Mouse (Mus musculus): ENCODE measurements around the gene Megf6. TPM values are rescaled to one million over a fixed set of nuclear protein-coding genes. Genes with fewer than 3 reads are reported as not detected.

Megf6 gene
- polyA plus RNA-seq, 1 experiment from 2014 or later = 1.9 TPM

- Histone ChIP-seq H3K36me3 (ENCODE audit: control insufficient read depth, insufficient read depth) (no peaks in the 10 kb centered on the region), H3K9me3 (replicated peaks; ENCODE audit: control insufficient read depth, low read length) (no peaks in the 10 kb centered on the region), H3K4me1 (ENCODE audit: control insufficient read depth, low read depth, low read length) (no peaks in the 10 kb centered on the region), H3K4me3 (ENCODE audit: low read depth, low read length) (no peak overlapping the region), H3K9ac (ENCODE audit: low read depth, low read length) (no peak overlapping the region), H3K4me2 (ENCODE audit: low read depth, low read length) (no peak overlapping the region), H3K27ac (ENCODE audit: low read length) (no peak overlapping the region), H3K27me3 (ENCODE audit: control insufficient read depth, insufficient read depth, low read depth, low read length) (no peaks in the 10 kb centered on the region)
- ATAC-seq (ENCODE audit: low read depth) = no peak
- 55% methylated on average over 7 of the region's 7 CpGs for WGBS (ENCODE audit: insufficient replicate concordance)
Measured at GRCm38 (mm10) chr4:154231380-154231779, 60.9 kb downstream of the Megf6 start.

GRCm38 (mm10) chr4:154232295-154232694, 61.8 kb downstream of the Megf6 start:
- Histone ChIP-seq H3K27me3 (ENCODE audit: control insufficient read depth, insufficient read depth, low read depth, low read length) (no peaks in the 10 kb centered on the region), H3K4me3 (ENCODE audit: low read depth, low read length) (no peak overlapping the region), H3K4me2 (ENCODE audit: low read depth, low read length) (no peak overlapping the region), H3K9me3 (replicated peaks; ENCODE audit: control insufficient read depth, low read length) (no peaks in the 10 kb centered on the region), H3K36me3 (ENCODE audit: control insufficient read depth, insufficient read depth) (no peaks in the 10 kb centered on the region), H3K4me1 (ENCODE audit: control insufficient read depth, low read depth, low read length) (no peaks in the 10 kb centered on the region), H3K27ac (ENCODE audit: low read length) (no peak overlapping the region), H3K9ac (ENCODE audit: low read depth, low read length) (no peak overlapping the region)
- ATAC-seq (ENCODE audit: low read depth) = no peak
- WGBS (ENCODE audit: insufficient replicate concordance) = 47% methylated on average over 4 of the region's 4 CpGs

- no peak overlapping the region for H3K9ac ChIP-seq (ENCODE audit: low read depth, low read length)
- no peak overlapping the region for H3K4me3 ChIP-seq (ENCODE audit: low read depth, low read length)
- H3K36me3 ChIP-seq (ENCODE audit: control insufficient read depth, insufficient read depth) = no peaks in the 10 kb centered on the region
- WGBS (ENCODE audit: insufficient replicate concordance) = 64% methylated on average over 3 of the region's 3 CpGs
- no peaks in the 10 kb centered on the region for H3K27me3 ChIP-seq (ENCODE audit: control insufficient read depth, insufficient read depth, low read depth, low read length)
- H3K27ac ChIP-seq (ENCODE audit: low read length) = no peak overlapping the region
- no peaks in the 10 kb centered on the region for H3K9me3 ChIP-seq (replicated peaks; ENCODE audit: control insufficient read depth, low read length)
- no peak overlapping the region for H3K4me2 ChIP-seq (ENCODE audit: low read depth, low read length)
- ATAC-seq (ENCODE audit: low read depth) = no peak
- no peaks in the 10 kb centered on the region for H3K4me1 ChIP-seq (ENCODE audit: control insufficient read depth, low read depth, low read length)
Measured at GRCm38 (mm10) chr4:154236001-154236400, 65.5 kb downstream of the Megf6 start.

- ATAC-seq (ENCODE audit: low read depth) = no peak; the same call in 1 of the 2 replicates
- Histone ChIP-seq H3K4me1 (ENCODE audit: control insufficient read depth, low read depth, low read length) (no peaks in the 10 kb centered on the region), H3K9me3 (replicated peaks; ENCODE audit: control insufficient read depth, low read length) (no peaks in the 10 kb centered on the region), H3K4me3 (ENCODE audit: low read depth, low read length) (no peak overlapping the region), H3K36me3 (ENCODE audit: control insufficient read depth, insufficient read depth) (no peaks in the 10 kb centered on the region), H3K27ac (ENCODE audit: low read length) (no peak overlapping the region), H3K9ac (ENCODE audit: low read depth, low read length) (no peak overlapping the region), H3K27me3 (ENCODE audit: control insufficient read depth, insufficient read depth, low read depth, low read length) (no peaks in the 10 kb centered on the region), H3K4me2 (ENCODE audit: low read depth, low read length) (no peak overlapping the region)
- 22% methylated on average over 10 of the region's 10 CpGs for WGBS (ENCODE audit: insufficient replicate concordance)
Measured at GRCm38 (mm10) chr4:154236893-154237292, 66.4 kb downstream of the Megf6 start.

- H3K27ac ChIP-seq (ENCODE audit: low read length) = no peak overlapping the region
- no peak overlapping the region for H3K4me3 ChIP-seq (ENCODE audit: low read depth, low read length)
- no peak overlapping the region for H3K9ac ChIP-seq (ENCODE audit: low read depth, low read length)
- no peaks in the 10 kb centered on the region for H3K27me3 ChIP-seq (ENCODE audit: control insufficient read depth, insufficient read depth, low read depth, low read length)
- no peaks in the 10 kb centered on the region for H3K9me3 ChIP-seq (replicated peaks; ENCODE audit: control insufficient read depth, low read length)
- H3K4me2 ChIP-seq (ENCODE audit: low read depth, low read length) = no peak overlapping the region
- no peaks in the 10 kb centered on the region for H3K4me1 ChIP-seq (ENCODE audit: control insufficient read depth, low read depth, low read length)
- no peak for ATAC-seq (ENCODE audit: low read depth)
- no peaks in the 10 kb centered on the region for H3K36me3 ChIP-seq (ENCODE audit: control insufficient read depth, insufficient read depth)
- 13% methylated on average over 9 of the region's 9 CpGs for WGBS (ENCODE audit: insufficient replicate concordance)
Measured at GRCm38 (mm10) chr4:154237306-154237705, 66.8 kb downstream of the Megf6 start.

- no peaks in the 10 kb centered on the region for H3K9me3 ChIP-seq (replicated peaks; ENCODE audit: control insufficient read depth, low read length)
- no peak overlapping the region for H3K4me3 ChIP-seq (ENCODE audit: low read depth, low read length)
- no peak overlapping the region for H3K9ac ChIP-seq (ENCODE audit: low read depth, low read length)
- no peak for ATAC-seq (ENCODE audit: low read depth)
- H3K4me1 ChIP-seq (ENCODE audit: control insufficient read depth, low read depth, low read length) = no peaks in the 10 kb centered on the region
- WGBS (ENCODE audit: insufficient replicate concordance) = 61% methylated on average over 8 of the region's 8 CpGs
- no peak overlapping the region for H3K27ac ChIP-seq (ENCODE audit: low read length)
- H3K36me3 ChIP-seq (ENCODE audit: control insufficient read depth, insufficient read depth) = no peaks in the 10 kb centered on the region
- no peak overlapping the region for H3K4me2 ChIP-seq (ENCODE audit: low read depth, low read length)
- H3K27me3 ChIP-seq (ENCODE audit: control insufficient read depth, insufficient read depth, low read depth, low read length) = no peaks in the 10 kb centered on the region
Measured at GRCm38 (mm10) chr4:154239199-154239598, 68.7 kb downstream of the Megf6 start.

GRCm38 (mm10) chr4:154240608-154241007, 70.1 kb downstream of the Megf6 start:
- H3K9me3 ChIP-seq (replicated peaks; ENCODE audit: control insufficient read depth, low read length) = no peaks in the 10 kb centered on the region
- no peak overlapping the region for H3K4me3 ChIP-seq (ENCODE audit: low read depth, low read length)
- no peak for ATAC-seq (ENCODE audit: low read depth)
- H3K9ac ChIP-seq (ENCODE audit: low read depth, low read length) = no peak overlapping the region
- WGBS (ENCODE audit: insufficient replicate concordance) = 53% methylated on average over 11 of the region's 11 CpGs
- no peak overlapping the region for H3K27ac ChIP-seq (ENCODE audit: low read length)
- no peak overlapping the region for H3K4me2 ChIP-seq (ENCODE audit: low read depth, low read length)
- H3K4me1 ChIP-seq (ENCODE audit: control insufficient read depth, low read depth, low read length) = no peaks in the 10 kb centered on the region
- H3K27me3 ChIP-seq (ENCODE audit: control insufficient read depth, insufficient read depth, low read depth, low read length) = no peaks in the 10 kb centered on the region
- H3K36me3 ChIP-seq (ENCODE audit: control insufficient read depth, insufficient read depth) = no peaks in the 10 kb centered on the region

- no peak for ATAC-seq (ENCODE audit: low read depth)
- H3K27ac ChIP-seq (ENCODE audit: low read length) = no peak overlapping the region
- H3K9me3 ChIP-seq (replicated peaks; ENCODE audit: control insufficient read depth, low read length) = no peaks in the 10 kb centered on the region
- 55% methylated on average over 7 of the region's 7 CpGs for whole genome bisulfite sequencing (ENCODE audit: insufficient replicate concordance)
- H3K9ac ChIP-seq (ENCODE audit: low read depth, low read length) = no peak overlapping the region
- H3K4me2 ChIP-seq (ENCODE audit: low read depth, low read length) = no peak overlapping the region
- no peak overlapping the region for H3K4me3 ChIP-seq (ENCODE audit: low read depth, low read length)
- peaks cover 10% of the 10 kb centered on the region for H3K4me1 ChIP-seq (ENCODE audit: control insufficient read depth, low read depth, low read length)
- no peaks in the 10 kb centered on the region for H3K36me3 ChIP-seq (ENCODE audit: control insufficient read depth, insufficient read depth)
- H3K27me3 ChIP-seq (ENCODE audit: control insufficient read depth, insufficient read depth, low read depth, low read length) = no peaks in the 10 kb centered on the region
Measured at GRCm38 (mm10) chr4:154245342-154245741, 74.8 kb downstream of the Megf6 start.

- peak overlapping the region; percentile 23 for H3K4me3 ChIP-seq (ENCODE audit: low read depth, low read length)
- H3K9me3 ChIP-seq (replicated peaks; ENCODE audit: control insufficient read depth, low read length) = no peaks in the 10 kb centered on the region
- no peaks in the 10 kb centered on the region for H3K36me3 ChIP-seq (ENCODE audit: control insufficient read depth, insufficient read depth)
- WGBS (ENCODE audit: insufficient replicate concordance) = 7% methylated on average over 19 of the region's 19 CpGs
- peaks cover 10% of the 10 kb centered on the region for H3K4me1 ChIP-seq (ENCODE audit: control insufficient read depth, low read depth, low read length)
- no peak overlapping the region for H3K27ac ChIP-seq (ENCODE audit: low read length)
- H3K27me3 ChIP-seq (ENCODE audit: control insufficient read depth, insufficient read depth, low read depth, low read length) = no peaks in the 10 kb centered on the region
- ATAC-seq (ENCODE audit: low read depth) = peak; percentile 80
- H3K4me2 ChIP-seq (ENCODE audit: low read depth, low read length) = peak overlapping the region; percentile 60
- H3K9ac ChIP-seq (ENCODE audit: low read depth, low read length) = no peak overlapping the region
Measured at GRCm38 (mm10) chr4:154246115-154247040, 75.8 kb downstream of the Megf6 start.
